Mouse (Mus musculus) ES-Bruce4 (cell line): ENCODE data around the gene Prrg4.

ENCODE experiments used
- CTCF ChIP-seq: IDR thresholded peaks from one replicate; pipeline ENCODE4 v1.8.1; 2011; ENCODE audit warnings: low read depth, low read length
- POLR2A ChIP-seq: IDR thresholded peaks from one replicate; pipeline ENCODE4 v1.8.1; 2011; ENCODE audit warnings: low read length; ENCODE audit not compliant: insufficient read depth

DNA sequence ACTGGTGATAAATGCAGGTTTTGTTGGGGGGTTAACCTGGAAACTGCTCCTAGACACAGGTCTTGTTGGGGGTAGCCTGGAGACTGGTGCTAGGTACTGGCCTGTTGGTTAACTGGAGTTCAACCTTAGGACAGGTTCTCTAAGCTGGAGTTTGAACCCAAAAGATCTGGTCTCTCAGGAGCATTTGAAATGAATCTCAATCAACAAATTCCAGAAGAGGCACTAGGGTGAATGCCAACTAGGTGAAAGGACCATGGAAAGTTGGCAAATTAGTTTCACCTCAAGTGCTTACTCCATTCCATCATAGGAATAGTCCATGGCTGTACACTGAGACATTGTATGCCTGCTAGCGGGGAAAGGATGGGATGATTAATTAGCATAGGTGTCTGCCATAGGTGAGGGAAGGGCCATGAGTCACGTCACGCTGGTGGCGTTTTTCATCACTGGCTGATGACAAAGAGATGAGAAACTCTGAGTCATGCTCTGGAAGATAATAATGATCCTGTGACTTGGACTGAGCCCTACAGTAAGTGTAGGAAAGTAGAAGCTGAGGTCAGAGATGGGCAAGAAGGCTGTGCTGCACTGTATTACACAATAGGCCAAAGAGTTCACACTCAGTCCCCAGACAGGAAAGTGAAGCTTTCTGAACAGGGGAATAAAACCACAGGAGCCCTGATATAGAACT lies 14.6 kb upstream of the Prrg4 start:
- no peak for TF ChIP-seq CTCF
- no peak for TF ChIP-seq POLR2A
